Mouse (Mus musculus) lung, postnatal 0 days (tissue): ENCODE results near the gene Fgd6.

ENCODE experiments used
- CTCF ChIP-seq: IDR thresholded peaks from 2 replicates; pipeline ENCODE4 v1.5.1; 2016; ENCODE audit warnings: antibody characterized with exemption, mild to moderate bottlenecking
- EP300 ChIP-seq: IDR thresholded peaks from 2 replicates; pipeline ENCODE4 v1.6.1; 2016; ENCODE audit warnings: antibody characterized with exemption, mild to moderate bottlenecking, control low read depth

- TF ChIP-seq EP300 (no peak), CTCF (no peak)
Measured at GRCm38 (mm10) chr10:94110834-94111754, 75.3 kb downstream of the Fgd6 start.
